Mouse (Mus musculus) cerebellum, adult (tissue): ENCODE data around the gene Slc51b.

ENCODE experiments used
- ATAC-seq: cut with Nextera tagmentation; 2 replicates; pipeline ENCODE4 v1.9.2; 2017; ENCODE audit warnings: mild to moderate bottlenecking, moderate library complexity, mixed read lengths; ENCODE audit not compliant: insufficient number of reproducible peaks, low FRiP score, low TSS enrichment

Gene Slc51b

DNA sequence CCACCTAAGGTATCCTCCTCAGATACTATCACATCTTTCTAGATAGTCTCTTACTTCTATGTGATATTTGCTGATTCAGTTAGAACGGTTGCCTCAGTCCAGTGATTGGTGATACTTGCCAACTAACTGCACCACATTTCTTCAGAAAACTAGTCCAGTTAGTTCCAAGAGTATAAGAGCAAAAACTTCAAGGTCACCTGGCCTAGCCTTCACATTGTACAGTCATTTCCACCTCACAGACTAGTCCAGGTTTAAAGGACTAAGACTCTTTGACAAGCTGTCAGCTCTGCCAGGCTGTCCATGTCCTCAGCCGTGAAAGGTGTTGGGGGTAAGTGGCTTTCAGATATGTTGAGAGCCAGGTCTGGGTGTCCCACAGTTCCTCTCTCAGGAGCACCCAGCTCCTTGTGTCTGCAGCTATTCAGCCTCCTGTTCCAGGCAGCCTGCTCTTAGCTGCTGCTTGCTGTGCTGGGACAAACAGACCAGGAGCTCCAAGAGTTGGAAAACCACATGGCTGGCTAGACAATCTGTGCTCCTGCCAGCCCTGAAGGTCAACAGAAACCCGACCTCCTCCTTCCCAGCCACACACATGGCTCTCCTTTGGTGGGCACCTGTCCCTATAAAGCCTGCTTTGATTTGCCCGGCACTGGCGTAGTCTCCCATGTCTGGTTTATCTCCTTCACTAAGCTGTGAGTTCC, 48.1 kb downstream of the Slc51b start:
- no peak for ATAC-seq

DNA sequence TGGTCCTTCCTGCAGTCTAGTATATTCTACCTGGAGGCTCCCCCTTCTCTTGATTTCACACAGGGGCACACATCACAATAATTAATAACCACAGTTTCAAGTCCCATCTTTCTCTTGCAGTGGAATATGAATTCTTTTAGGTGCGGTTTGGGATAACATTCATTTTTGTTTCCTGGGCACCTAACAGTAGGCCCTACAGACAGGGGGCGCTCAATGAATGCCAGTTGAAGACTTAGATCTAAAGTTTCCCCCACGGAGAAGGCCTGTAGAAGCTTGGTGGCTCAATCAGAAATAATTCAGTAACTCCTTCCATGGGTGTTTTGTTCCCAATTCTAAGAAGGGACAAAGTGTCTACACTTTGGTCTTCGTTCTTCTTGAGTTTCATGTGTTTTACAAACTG, 50.3 kb downstream of the Slc51b start:
- no peak for ATAC-seq

DNA sequence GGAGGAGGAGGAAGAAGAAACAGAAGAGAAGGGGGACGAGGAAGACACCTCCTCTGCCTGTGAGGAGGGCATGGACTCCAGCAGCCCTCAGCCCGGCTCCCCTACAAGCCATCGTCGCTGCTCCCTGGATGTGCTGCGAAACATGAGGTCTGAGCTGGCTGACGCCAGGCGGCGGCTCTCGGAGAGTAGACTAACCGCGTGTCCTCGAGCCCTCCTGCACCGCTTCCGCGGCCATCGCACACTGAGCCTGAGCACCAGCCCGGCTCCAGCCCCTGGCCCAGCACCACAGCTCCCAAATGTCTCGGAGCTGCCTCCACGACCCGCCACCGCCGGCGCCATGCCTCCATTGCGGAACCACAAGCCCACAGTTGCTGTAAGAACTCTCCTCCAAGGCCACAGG, 51.0 kb downstream of the Slc51b start:
- no peak for ATAC-seq

DNA sequence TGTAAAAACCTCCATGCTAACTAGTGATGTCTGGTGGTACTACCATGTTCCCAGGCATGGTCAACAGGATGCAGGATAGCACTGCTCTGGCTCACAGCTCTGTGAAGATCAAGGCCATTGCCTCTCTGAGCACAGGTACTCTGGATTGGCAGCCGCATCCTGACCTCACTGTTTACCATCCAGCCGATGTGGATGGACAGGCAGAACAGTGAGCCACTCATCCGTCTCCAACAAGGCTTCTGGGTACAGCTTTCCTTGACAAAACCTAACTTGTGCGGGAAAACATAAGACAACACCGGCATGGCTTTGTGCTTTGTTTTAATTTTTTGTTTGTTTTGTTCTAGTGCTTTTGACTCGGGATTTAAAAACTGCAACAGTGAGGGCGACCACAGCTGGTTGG, 57.0 kb downstream of the Slc51b start:
- no peak for ATAC-seq

DNA sequence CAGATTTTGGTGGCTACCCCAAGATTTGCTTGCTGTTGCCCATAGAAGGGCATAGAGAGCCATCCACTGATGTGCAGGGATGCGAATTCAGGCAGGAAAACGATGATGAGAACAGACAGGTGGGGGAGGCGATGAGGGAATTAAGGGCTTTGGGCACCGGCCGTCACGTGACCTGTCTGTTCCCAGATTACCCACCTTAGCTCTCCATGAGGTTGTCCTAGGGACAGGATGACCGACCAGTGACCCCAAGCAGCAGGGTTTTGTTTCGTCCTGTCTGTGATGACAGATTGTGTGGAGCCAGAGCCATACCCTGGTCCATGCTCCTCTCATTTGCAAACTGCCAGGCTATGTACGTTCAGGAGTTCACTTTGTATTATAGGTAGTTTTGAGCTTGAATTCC, 59.1 kb downstream of the Slc51b start:
- no peak for ATAC-seq
